Mouse (Mus musculus): ENCODE data around the gene Hif3a. TPM values are rescaled to one million over a fixed set of nuclear protein-coding genes. Genes with fewer than 3 reads are reported as not detected.
A peak's percentile ranks its signal among the peaks of the same experiment; 100 is the strongest.

The Hif3a gene
- polyA plus RNA-seq, 1 experiment from 2014 or later: 43.3 TPM

DNA sequence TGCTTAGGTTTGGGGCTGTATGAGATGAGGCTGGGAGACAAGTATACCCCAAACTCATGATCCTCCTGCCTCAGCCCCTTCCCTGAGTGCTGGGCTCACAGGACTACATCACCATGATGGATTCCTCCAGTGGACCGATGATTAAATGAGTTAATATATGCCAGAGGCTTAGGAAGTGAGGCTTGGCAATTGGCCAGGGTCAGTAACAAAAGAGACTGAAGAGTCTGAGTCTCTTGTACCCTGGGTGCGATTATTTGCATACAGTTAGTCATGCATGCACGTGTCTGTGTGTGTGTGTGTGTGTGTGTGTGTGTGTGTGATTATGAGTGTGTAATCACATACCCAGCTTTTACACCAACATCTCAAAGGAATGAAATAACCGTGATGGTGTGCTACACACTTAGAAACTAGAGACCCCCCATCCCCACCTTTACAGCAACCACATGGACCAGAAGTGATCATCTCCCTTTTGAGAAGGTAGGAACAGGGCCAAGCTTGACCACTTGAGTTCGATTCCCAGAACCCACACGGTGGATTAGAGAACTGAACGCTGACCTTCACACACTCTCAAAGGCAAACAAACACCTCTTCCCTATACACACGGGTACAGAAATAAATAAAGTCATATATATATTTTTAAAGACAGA, 3.3 kb downstream of the Hif3a start:
- ATAC-seq (ENCODE audit: low read depth): no peak
- 21% methylated on average over 8 of the region's 8 CpGs for WGBS (ENCODE audit: insufficient replicate concordance)
- Histone ChIP-seq H3K4me3 (ENCODE audit: low read depth, low read length) (peak overlapping the region; percentile 62), H3K27me3 (ENCODE audit: control insufficient read depth, insufficient read depth, low read depth, low read length) (no peaks in the 10 kb centered on the region), H3K36me3 (ENCODE audit: control insufficient read depth, insufficient read depth) (peaks cover 15% of the 10 kb centered on the region), H3K4me2 (ENCODE audit: low read depth, low read length) (peak overlapping the region; percentile 73), H3K4me1 (ENCODE audit: control insufficient read depth, low read depth, low read length) (peaks cover 86% of the 10 kb centered on the region), H3K27ac (ENCODE audit: low read length) (peak overlapping the region; percentile 98), H3K9ac (ENCODE audit: low read depth, low read length) (peak overlapping the region; percentile 77), H3K9me3 (replicated peaks; ENCODE audit: control insufficient read depth, low read length) (0 out of 2 replicates have a peak, but pooled peaks cover under 1% of the 10 kb centered on the region)

- ATAC-seq (ENCODE audit: low read depth): peak; percentile 61
- under 1% methylated on average over 15 of the region's 16 CpGs for WGBS (ENCODE audit: insufficient replicate concordance)
- H3K4me3 ChIP-seq (ENCODE audit: low read depth, low read length): peak overlapping the region; percentile 47
Measured at GRCm38 (mm10) chr7:17058071-17058689, 4.0 kb downstream of the Hif3a start.

DNA sequence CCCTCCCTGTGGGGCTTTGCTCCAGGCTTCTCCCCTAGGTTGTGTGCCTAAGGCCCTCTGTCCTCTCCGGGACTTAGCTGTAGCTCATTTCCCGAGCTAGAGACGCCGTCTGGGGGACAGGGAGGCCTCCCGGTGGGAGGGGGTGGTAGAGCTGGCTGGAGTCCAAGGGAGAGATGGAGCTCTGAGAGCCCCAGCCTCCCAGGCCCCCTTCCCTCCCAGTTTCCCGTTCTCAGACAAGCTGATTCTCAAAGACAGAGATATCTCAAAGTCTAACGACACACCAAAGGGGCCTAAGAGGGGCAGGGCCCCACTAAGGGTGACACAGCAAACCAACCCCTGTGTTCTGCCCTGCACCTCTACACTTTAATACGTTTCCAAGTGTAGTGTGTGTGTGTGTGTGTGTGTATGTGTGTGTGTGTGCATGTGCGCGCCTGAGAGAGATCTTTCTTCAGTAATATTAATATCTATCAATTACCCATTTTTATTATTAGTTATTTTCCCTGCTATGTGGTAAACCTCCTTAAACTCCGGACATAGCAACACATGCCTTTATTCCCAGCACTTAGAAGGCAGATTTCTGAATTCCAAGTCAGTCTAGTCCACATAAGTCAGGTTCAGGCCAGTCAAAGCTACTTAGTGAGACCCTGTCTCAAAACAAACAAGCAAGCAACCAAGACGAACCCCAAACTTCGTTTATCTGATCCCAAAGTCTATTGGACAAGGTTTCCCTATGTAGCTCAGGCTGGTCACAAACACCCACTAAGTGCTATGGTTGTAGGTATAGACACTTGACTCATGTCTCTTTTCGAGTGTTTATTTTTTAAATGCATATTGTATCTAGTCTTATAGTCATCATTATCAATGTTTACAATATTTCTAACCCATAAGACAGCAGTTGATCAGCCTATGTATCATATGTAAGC, 5.4 kb downstream of the Hif3a start:
- H3K9ac ChIP-seq (ENCODE audit: low read depth, low read length): peak overlapping the region; percentile 95
- peaks cover 74% of the 10 kb centered on the region for H3K4me1 ChIP-seq (ENCODE audit: control insufficient read depth, low read depth, low read length)
- ATAC-seq (ENCODE audit: low read depth): peak; percentile 53
- peaks cover 4% of the 10 kb centered on the region; the same call in 1 of the 2 replicates for H3K9me3 ChIP-seq (replicated peaks; ENCODE audit: control insufficient read depth, low read length)
- 6% methylated on average over 14 of the region's 14 CpGs for WGBS (ENCODE audit: insufficient replicate concordance)
- H3K27ac ChIP-seq (ENCODE audit: low read length): peak overlapping the region; percentile 100
- H3K36me3 ChIP-seq (ENCODE audit: control insufficient read depth, insufficient read depth): peaks cover 30% of the 10 kb centered on the region
- H3K27me3 ChIP-seq (ENCODE audit: control insufficient read depth, insufficient read depth, low read depth, low read length): no peaks in the 10 kb centered on the region
- peak overlapping the region; percentile 82 for H3K4me3 ChIP-seq (ENCODE audit: low read depth, low read length)
- H3K4me2 ChIP-seq (ENCODE audit: low read depth, low read length): peak overlapping the region; percentile 94

More at GRCm38 (mm10) chr7:17058071-17058689, 4.0 kb downstream of the Hif3a start:
- Histone ChIP-seq H3K4me2 (ENCODE audit: low read depth, low read length) (peak overlapping the region; percentile 73), H3K27ac (ENCODE audit: low read length) (peak overlapping the region; percentile 98), H3K36me3 (ENCODE audit: control insufficient read depth, insufficient read depth) (peaks cover 22% of the 10 kb centered on the region), H3K9me3 (replicated peaks; ENCODE audit: control insufficient read depth, low read length) (peaks cover 4% of the 10 kb centered on the region; the same call in 1 of the 2 replicates), H3K9ac (ENCODE audit: low read depth, low read length) (peak overlapping the region; percentile 77), H3K27me3 (ENCODE audit: control insufficient read depth, insufficient read depth, low read depth, low read length) (no peaks in the 10 kb centered on the region), H3K4me1 (ENCODE audit: control insufficient read depth, low read depth, low read length) (peaks cover 87% of the 10 kb centered on the region)

DNA sequence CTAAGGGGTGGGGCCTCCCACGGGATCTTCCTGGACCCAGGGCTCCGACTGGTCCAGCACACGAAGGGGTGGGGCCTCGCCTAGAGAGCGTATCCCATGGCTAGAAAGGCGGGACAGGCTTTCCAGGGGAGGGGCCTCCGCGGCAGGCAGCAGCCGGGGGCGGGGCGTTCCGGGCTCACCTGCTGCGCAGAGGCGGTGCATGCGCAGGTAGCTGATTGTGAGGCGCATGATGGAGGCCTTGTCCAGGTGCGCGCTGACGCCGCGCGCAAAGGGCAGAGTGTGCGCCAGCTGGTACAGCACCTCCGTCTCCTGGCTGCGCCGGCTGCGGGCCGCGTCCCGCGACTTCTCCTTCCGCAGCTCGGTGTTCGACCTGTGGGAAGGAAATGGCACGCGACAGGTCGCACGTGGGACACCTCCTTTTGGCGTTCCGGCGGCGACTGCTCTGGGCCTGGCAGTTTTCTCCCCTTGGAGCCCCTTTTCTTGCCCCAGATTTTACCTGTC, 6.1 kb downstream of the Hif3a start:
- Histone ChIP-seq H3K4me3 (ENCODE audit: low read depth, low read length) (peak overlapping the region; percentile 82), H3K36me3 (ENCODE audit: control insufficient read depth, insufficient read depth) (peaks cover 35% of the 10 kb centered on the region), H3K9ac (ENCODE audit: low read depth, low read length) (peak overlapping the region; percentile 95), H3K9me3 (replicated peaks; ENCODE audit: control insufficient read depth, low read length) (peaks cover 4% of the 10 kb centered on the region; the same call in 1 of the 2 replicates), H3K4me1 (ENCODE audit: control insufficient read depth, low read depth, low read length) (peaks cover 70% of the 10 kb centered on the region), H3K27ac (ENCODE audit: low read length) (peak overlapping the region; percentile 100), H3K27me3 (ENCODE audit: control insufficient read depth, insufficient read depth, low read depth, low read length) (no peaks in the 10 kb centered on the region), H3K4me2 (ENCODE audit: low read depth, low read length) (peak overlapping the region; percentile 94)
- WGBS (ENCODE audit: insufficient replicate concordance): under 1% methylated on average over 42 of the region's 42 CpGs
- peak; percentile 77 for ATAC-seq (ENCODE audit: low read depth)

- no peaks in the 10 kb centered on the region for H3K27me3 ChIP-seq (ENCODE audit: control insufficient read depth, insufficient read depth, low read depth, low read length)
- H3K36me3 ChIP-seq (ENCODE audit: control insufficient read depth, insufficient read depth): peaks cover 40% of the 10 kb centered on the region
- H3K9me3 ChIP-seq (replicated peaks; ENCODE audit: control insufficient read depth, low read length): peaks cover 4% of the 10 kb centered on the region; the same call in 1 of the 2 replicates
- H3K9ac ChIP-seq (ENCODE audit: low read depth, low read length): peak overlapping the region; percentile 95
- no peak for ATAC-seq (ENCODE audit: low read depth)
- 72% methylated on average over 4 of the region's 4 CpGs for WGBS (ENCODE audit: insufficient replicate concordance)
- peaks cover 65% of the 10 kb centered on the region for H3K4me1 ChIP-seq (ENCODE audit: control insufficient read depth, low read depth, low read length)
- peak overlapping the region; percentile 100; the same call in 1 of the 2 replicates for H3K27ac ChIP-seq (ENCODE audit: low read length)
- H3K4me2 ChIP-seq (ENCODE audit: low read depth, low read length): peak overlapping the region; percentile 94
- peak overlapping the region; percentile 82 for H3K4me3 ChIP-seq (ENCODE audit: low read depth, low read length)
Measured at GRCm38 (mm10) chr7:17055287-17055946, 6.8 kb downstream of the Hif3a start.

DNA sequence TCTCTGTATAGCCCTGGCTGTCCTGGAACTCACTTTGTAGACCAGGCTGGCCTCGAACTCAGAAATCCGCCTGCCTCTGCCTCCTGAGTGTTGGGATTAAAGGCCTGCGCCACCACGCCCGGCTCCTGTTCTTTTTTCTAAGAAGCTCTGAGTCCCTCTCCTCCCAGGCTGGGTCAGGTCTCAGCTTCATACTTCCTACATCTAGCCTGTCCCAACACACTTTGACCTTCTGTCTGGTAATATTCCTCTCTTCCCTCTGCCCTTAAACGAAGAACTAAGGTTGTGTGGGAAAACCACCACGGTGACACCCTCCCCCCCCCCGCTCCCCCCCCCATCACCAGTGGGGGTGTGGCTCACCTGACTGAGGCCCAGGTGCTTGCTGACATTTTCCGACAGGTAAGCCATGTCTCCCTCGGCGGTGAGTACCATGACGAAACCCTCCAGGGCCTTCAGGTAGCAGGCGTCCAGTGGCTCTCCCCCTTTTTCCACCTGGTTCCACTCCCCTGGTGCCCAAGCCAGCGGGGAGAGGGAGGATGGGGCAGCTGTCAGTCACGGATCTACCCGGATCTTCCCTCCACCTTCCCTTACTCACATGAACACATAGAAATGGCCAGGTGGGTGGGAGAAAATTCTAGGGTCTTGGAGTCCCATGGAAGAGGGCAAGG, 7.8 kb downstream of the Hif3a start:
- Histone ChIP-seq H3K36me3 (ENCODE audit: control insufficient read depth, insufficient read depth) (peaks cover 50% of the 10 kb centered on the region), H3K27ac (ENCODE audit: low read length) (no peak overlapping the region), H3K9ac (ENCODE audit: low read depth, low read length) (no peak overlapping the region), H3K4me3 (ENCODE audit: low read depth, low read length) (peak overlapping the region; percentile 19), H3K9me3 (replicated peaks; ENCODE audit: control insufficient read depth, low read length) (peaks cover 4% of the 10 kb centered on the region; the same call in 1 of the 2 replicates), H3K4me1 (ENCODE audit: control insufficient read depth, low read depth, low read length) (peaks cover 57% of the 10 kb centered on the region), H3K27me3 (ENCODE audit: control insufficient read depth, insufficient read depth, low read depth, low read length) (no peaks in the 10 kb centered on the region), H3K4me2 (ENCODE audit: low read depth, low read length) (peak overlapping the region; percentile 94)
- WGBS (ENCODE audit: insufficient replicate concordance): 84% methylated on average over 16 of the region's 16 CpGs
- no peak for ATAC-seq (ENCODE audit: low read depth)

DNA sequence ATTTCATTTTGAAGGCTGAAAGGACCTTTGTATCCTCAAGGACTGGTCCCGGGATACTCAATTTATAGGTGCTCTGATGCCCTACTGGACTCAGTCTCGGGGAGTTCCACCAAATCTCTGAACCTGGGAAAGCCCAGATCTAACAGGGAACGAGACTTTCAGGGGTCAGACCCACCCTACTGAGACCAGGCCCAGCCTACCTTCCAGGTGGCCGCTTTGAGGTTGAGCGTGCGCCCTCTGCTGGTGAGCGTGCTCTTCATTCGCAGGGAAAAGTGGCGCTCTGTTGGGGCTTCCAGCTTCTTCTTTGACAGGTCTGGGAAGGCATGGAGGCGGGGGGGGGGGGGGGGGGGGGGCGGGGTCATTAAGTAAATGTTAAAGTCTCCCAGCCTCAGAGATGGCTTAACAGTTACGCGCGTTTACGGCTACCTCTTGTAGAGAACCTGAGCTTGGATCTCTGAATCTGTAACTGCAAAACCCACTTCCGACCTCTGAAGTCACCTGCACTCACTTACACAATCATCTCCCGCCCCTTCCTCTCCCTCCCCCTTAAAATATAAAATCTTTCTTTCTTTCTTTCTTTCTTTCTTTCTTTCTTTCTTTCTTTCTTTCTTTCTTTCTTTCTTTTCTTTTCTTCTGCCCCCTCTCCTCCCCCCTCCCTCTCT, 11.2 kb downstream of the Hif3a start:
- no peak overlapping the region for H3K4me3 ChIP-seq (ENCODE audit: low read depth, low read length)
- H3K9me3 ChIP-seq (replicated peaks; ENCODE audit: control insufficient read depth, low read length): peaks cover 4% of the 10 kb centered on the region; the same call in 1 of the 2 replicates
- H3K36me3 ChIP-seq (ENCODE audit: control insufficient read depth, insufficient read depth): peaks cover 74% of the 10 kb centered on the region
- H3K4me2 ChIP-seq (ENCODE audit: low read depth, low read length): no peak overlapping the region
- WGBS (ENCODE audit: insufficient replicate concordance): 21% methylated on average over 15 of the region's 17 CpGs
- ATAC-seq (ENCODE audit: low read depth): 0 out of 2 replicates have a peak, but pooled peaks have one; percentile 8
- no peak overlapping the region for H3K9ac ChIP-seq (ENCODE audit: low read depth, low read length)
- no peaks in the 10 kb centered on the region for H3K27me3 ChIP-seq (ENCODE audit: control insufficient read depth, insufficient read depth, low read depth, low read length)
- 0 out of 2 replicates have a peak overlapping the region, but pooled peaks have one; percentile 7 for H3K27ac ChIP-seq (ENCODE audit: low read length)
- H3K4me1 ChIP-seq (ENCODE audit: control insufficient read depth, low read depth, low read length): peaks cover 32% of the 10 kb centered on the region

Measured in liver, embryonic 16.5 days (tissue).